Mouse (Mus musculus): ENCODE data around the gene Ntf3.

GRCm38 (mm10) chr6:126140416-126140815, 26.3 kb downstream of the Ntf3 start:
- TF ChIP-seq CTCF (IDR thresholded peaks at IDR 0.05; ENCODE audit: low read depth): no peak
- TF ChIP-seq EP300 (IDR thresholded peaks at IDR 0.05; ENCODE audit: low read depth): no peak
